Comparison of ENCODE assay signal across 10 mouse cellular contexts in genomic region chr12:116938158-116938854, GRCm38 (mm10).
DNase-seq lines count a peak whose midpoint lies in the region; TF ChIP-seq lines count a peak whose summit lies in the region.
"Had no signal": no experiment of that assay in that cellular context is flagged by ENCODE, and none has a peak within 500 bp of the region (broad histone marks: within the 10 kb centered on the region; RNA-seq: fewer than 3 reads in every experiment).

No protein-coding gene starts in this region.

- H3K27ac ChIP-seq in midbrain, embryonic 10.5 days (replicated peaks) = peak overlapping the region; percentile 33; the same call in 1 of the 2 replicates

- no peak for TF ChIP-seq CTCF in brain, embryonic 14.5 days (IDR thresholded peaks at IDR 0.05; ENCODE audit: borderline replicate concordance, extremely low read depth, insufficient read depth, insufficient read length)

- TF ChIP-seq POLR2A in brain, embryonic 14.5 days (IDR thresholded peaks at IDR 0.05; ENCODE audit: borderline replicate concordance, extremely low read depth, insufficient read depth, insufficient read length, poor library complexity, severe bottlenecking) = no peak

- WGBS in midbrain, embryonic 10.5 days = 44% methylated on average over 3 of the region's 3 CpGs

- H3K9me3 ChIP-seq in midbrain, embryonic 10.5 days (replicated peaks) = no peaks in the 10 kb centered on the region
- H3K9me3 ChIP-seq: megakaryocyte, embryonic 14.5 days had no signal

- no peaks in the 10 kb centered on the region for H3K27me3 ChIP-seq in midbrain, embryonic 10.5 days (ENCODE audit: low read depth, poor library complexity, severe bottlenecking)
- H3K27me3 ChIP-seq: megakaryocyte, embryonic 14.5 days; Patski had no signal

- peaks cover 31% of the 10 kb centered on the region for H3K4me1 ChIP-seq in midbrain, embryonic 10.5 days
- H3K4me1 ChIP-seq: megakaryocyte, embryonic 14.5 days had no signal

- peak; percentile 56 to 62 for DNase-seq in cerebellum, postnatal 10 days
- no peak for DNase-seq in cerebellum, adult 18-20 months
- peak; percentile 96 for DNase-seq in brain, embryonic 14.5 days (ENCODE audit: low read depth)
- peak; percentile 63 for DNase-seq in layer of hippocampus, adult 11-12 months (ENCODE audit: low spot score)
- no peak for DNase-seq in midbrain, embryonic 10.5 days (ENCODE audit: low spot score)
- no peak for DNase-seq in heart, postnatal 4 days
- DNase-seq in testis, postnatal 10 days (ENCODE audit: low spot score) = no peak
- no peak for DNase-seq in adrenal gland, adult 8-10 months

- no peaks in the 10 kb centered on the region for H3K36me3 ChIP-seq in midbrain, embryonic 10.5 days

- H3K4me3 ChIP-seq in midbrain, embryonic 10.5 days = no peak overlapping the region
- H3K4me3 ChIP-seq: megakaryocyte, embryonic 14.5 days had no signal

Comparison
In these comparisons a context has a peak if more than half of its experiments do, and no peak if none do; other contexts are left out.
1. DNase-seq: peak in cerebellum, postnatal 10 days (2 of 2), brain, embryonic 14.5 days (single experiment) and layer of hippocampus, adult 11-12 months (single experiment); none in cerebellum, adult 18-20 months (0 of 2), midbrain, embryonic 10.5 days (single experiment), heart, postnatal 4 days (single experiment), testis, postnatal 10 days (single experiment) and adrenal gland, adult 8-10 months (single experiment).